25 mouse cellular contexts compared by ENCODE assay signal in the genomic region with DNA sequence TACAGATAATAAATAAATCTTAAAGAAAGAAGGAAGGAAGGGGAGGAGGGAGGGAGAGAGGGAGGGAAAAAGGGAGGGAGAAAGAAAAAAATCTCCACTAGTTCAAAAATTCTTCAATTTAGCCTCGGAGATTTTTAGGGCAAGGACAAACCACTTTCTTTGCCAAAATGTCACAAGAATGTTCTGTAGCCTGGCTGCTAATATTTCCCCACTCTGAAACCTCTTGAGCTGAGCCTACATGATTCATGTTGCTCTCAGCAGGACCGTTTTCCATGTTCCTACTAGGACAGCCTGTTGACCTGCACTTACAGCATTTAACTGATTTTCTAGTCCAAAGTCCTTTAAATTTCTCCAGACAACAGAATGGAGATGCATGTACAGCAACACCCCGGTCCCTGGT. TPM values are rescaled to one million over a fixed set of nuclear protein-coding genes. Genes with fewer than 3 reads are reported as not detected.
"Had no signal": no experiment of that assay in that cellular context is flagged by ENCODE, and none has a peak within 500 bp of the region (broad histone marks: within the 10 kb centered on the region; RNA-seq: fewer than 3 reads in every experiment).

No protein-coding gene starts in this region.

- DNase-seq: gastrocnemius, postnatal 14 days; gastrocnemius, postnatal 36 days; heart, adult 11 months; heart, adult 2 months; heart, postnatal 14 days; heart, postnatal 36 days; kidney, adult 11 months; kidney, adult 2 months; kidney, adult 9 months; kidney, postnatal 14 days; kidney, postnatal 36 days; layer of hippocampus, adult 9-11 months; layer of hippocampus, postnatal 36 days; left cerebral cortex, postnatal 4 days had no signal

RNA-seq across cellular contexts. Expression of gene Slc6a18, which starts 22.8 kb away (rescaled TPM):
- total RNA-seq: gastrocnemius, postnatal 36 days; heart, adult 2 months; heart, postnatal 14 days; heart, postnatal 36 days; hematopoietic stem cell, adult 5-6 weeks; hindbrain, postnatal 0 days; layer of hippocampus, adult 18-20 months; layer of hippocampus, adult 8-10 months; layer of hippocampus, postnatal 14 days; layer of hippocampus, postnatal 36 days; left cerebral cortex, adult 18-20 months; left cerebral cortex, adult 8-10 months; left cerebral cortex, postnatal 10 days; left cerebral cortex, postnatal 25 days; left cerebral cortex, postnatal 4 days; liver, adult 2 months had no signal

RNA-seq across cellular contexts. Expression of gene Tert, which starts 28.3 kb away (rescaled TPM):
- total RNA-seq: heart, postnatal 36 days had no signal

RNA-seq across cellular contexts. Expression of gene Slc6a19, which starts 49.7 kb away (rescaled TPM):
- total RNA-seq: gastrocnemius, adult 8-10 months; gastrocnemius, postnatal 36 days; heart, adult 2 months; heart, postnatal 36 days; hematopoietic stem cell, adult 5-6 weeks; layer of hippocampus, postnatal 36 days; left cerebral cortex, adult 18-20 months; left cerebral cortex, postnatal 10 days; left cerebral cortex, postnatal 4 days had no signal
